Mouse (Mus musculus) intestine, postnatal 0 days (tissue): ENCODE results near the gene Pard3b. TPM values are rescaled to one million over a fixed set of nuclear protein-coding genes. Genes with fewer than 3 reads are reported as not detected.

Experiments
- ATAC-seq: fragments of 200-750 bp; cut with Nextera tagmentation; 2 replicates; pipeline ENCODE4 v1.8.0; 2017; ENCODE audit warnings: mild to moderate bottlenecking, moderate TSS enrichment, moderate library complexity
- H3K27ac ChIP-seq: fragments of 300-500 bp; sonication (generic); 2 replicates; pipeline ENCODE4 v1.5.1; 2014; ENCODE audit warnings: mild to moderate bottlenecking, low read depth, low read length, moderate library complexity
- H3K27me3 ChIP-seq: fragments of 300-500 bp; sonication (generic); replicated peaks from 2 replicates; pipeline ENCODE4 v1.6.1; 2014; ENCODE audit warnings: low read length, mixed read lengths; ENCODE audit not compliant: control insufficient read depth, insufficient read depth
- H3K36me3 ChIP-seq: fragments of 300-500 bp; sonication (generic); 2 replicates; pipeline ENCODE4 v1.6.1; 2014; ENCODE audit warnings: mild to moderate bottlenecking, moderate library complexity; ENCODE audit not compliant: control insufficient read depth, insufficient read depth
- H3K4me1 ChIP-seq: fragments of 300-500 bp; sonication (generic); replicated peaks from 2 replicates; pipeline ENCODE4 v1.6.1; 2014; ENCODE audit warnings: antibody characterized with exemption, low read length, mixed read lengths; ENCODE audit not compliant: control insufficient read depth, insufficient read depth
- H3K4me2 ChIP-seq: fragments of 300-500 bp; sonication (generic); replicated peaks from 2 replicates; pipeline ENCODE4 v1.6.1; 2014; ENCODE audit warnings: low read depth, mild to moderate bottlenecking, moderate library complexity
- H3K4me3 ChIP-seq: fragments of 300-500 bp; sonication (generic); 2 replicates; pipeline ENCODE4 v1.5.1; 2014; ENCODE audit warnings: low read depth, low read length
- H3K9ac ChIP-seq: fragments of 300-500 bp; sonication (generic); 2 replicates; pipeline ENCODE4 v1.6.1; 2014; ENCODE audit warnings: mild to moderate bottlenecking, low read depth, low read length
- H3K9me3 ChIP-seq: fragments of 300-500 bp; sonication (generic); 2 replicates; pipeline ENCODE4 v1.6.1; 2016; ENCODE audit warnings: mixed run types; ENCODE audit not compliant: control insufficient read depth
- CTCF ChIP-seq: sonication (generic); IDR thresholded peaks from 2 replicates; pipeline ENCODE4 v1.5.1; 2016; ENCODE audit warnings: low read depth, mild to moderate bottlenecking, control low read depth, antibody characterized with exemption, moderate library complexity
- WGBS: fragments of 180-500 bp; shearing (Covaris S2); extraction: QIAGEN DNeasy Blood & Tissue Kit; methylation state at CpG from one replicate; pipeline ENCODE4 v1.1.7; 2014; 5-methylcytosine and 5-hydroxymethylcytosine counted together
- polyA plus RNA-seq: library from polyadenylated mRNA; unstranded; fragments of >200 nt; fragmentation: Nextera tagmentation; extraction: Ambion mirVana; gene quantifications from 2 replicates; pipeline ENCODE4 v1.2.1, GENCODE M21; 2015

Pard3b gene
- polyA plus RNA-seq, 1 experiment from 2014 or later, result 17.2 TPM

DNA sequence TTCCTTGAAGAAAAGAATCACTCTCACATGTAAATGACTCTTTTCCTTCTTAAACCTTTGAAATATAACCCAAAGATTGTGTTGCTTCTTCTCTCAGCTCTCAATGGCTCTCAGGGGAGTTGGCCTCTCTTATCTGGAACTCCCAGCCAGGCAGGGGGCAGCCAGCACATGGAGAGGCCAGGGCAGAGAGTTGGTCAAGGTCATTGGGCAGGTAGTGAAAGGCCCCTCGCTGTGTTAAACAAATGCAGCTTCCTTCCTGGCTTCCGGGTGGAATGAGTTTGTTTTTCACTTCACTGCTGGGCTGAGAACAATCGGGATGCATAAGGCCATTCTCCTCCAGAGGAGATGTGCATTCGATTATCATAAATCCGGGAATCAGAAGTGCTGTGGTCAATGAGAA lies 543.0 kb downstream of the Pard3b start:
- Histone ChIP-seq H3K9ac (no peak overlapping the region), H3K4me1 (no peaks in the 10 kb centered on the region), H3K27me3 (no peaks in the 10 kb centered on the region), H3K9me3 (no peaks in the 10 kb centered on the region), H3K27ac (no peak overlapping the region), H3K4me2 (peak overlapping the region; percentile 14; the same call in 1 of the 2 replicates), H3K4me3 (no peak overlapping the region), H3K36me3 (no peaks in the 10 kb centered on the region)
- ATAC-seq, result no peak
- 17% methylated on average over 5 of the region's 5 CpGs for WGBS
- no peak for TF ChIP-seq CTCF

DNA sequence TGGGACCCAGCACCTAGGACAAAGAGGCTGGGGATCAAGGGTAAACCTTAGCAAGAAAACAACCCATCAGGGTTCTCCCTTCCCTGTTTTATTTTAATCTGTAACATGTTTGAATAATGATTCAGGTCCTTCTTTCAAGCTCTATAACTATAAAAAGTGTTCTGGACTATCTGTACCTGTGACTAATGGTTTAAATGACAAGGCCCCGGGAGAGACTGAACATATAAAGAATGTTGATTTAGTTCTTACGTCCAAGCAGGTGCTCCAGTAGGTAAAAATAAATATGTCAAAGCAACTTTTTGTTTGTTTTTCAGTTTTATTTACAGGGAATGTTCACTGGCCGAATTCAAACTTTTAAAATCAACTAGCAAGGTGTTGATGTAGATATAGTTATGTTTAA lies 544.0 kb downstream of the Pard3b start:
- no peaks in the 10 kb centered on the region for H3K27me3 ChIP-seq
- 57% methylated on average over 3 of the region's 3 CpGs for WGBS
- no peak for TF ChIP-seq CTCF
- no peak overlapping the region for H3K4me3 ChIP-seq
- H3K4me2 ChIP-seq, result no peak overlapping the region
- no peaks in the 10 kb centered on the region for H3K4me1 ChIP-seq
- ATAC-seq, result no peak
- H3K9ac ChIP-seq, result no peak overlapping the region
- no peak overlapping the region for H3K27ac ChIP-seq
- no peaks in the 10 kb centered on the region for H3K36me3 ChIP-seq
- no peaks in the 10 kb centered on the region for H3K9me3 ChIP-seq

DNA sequence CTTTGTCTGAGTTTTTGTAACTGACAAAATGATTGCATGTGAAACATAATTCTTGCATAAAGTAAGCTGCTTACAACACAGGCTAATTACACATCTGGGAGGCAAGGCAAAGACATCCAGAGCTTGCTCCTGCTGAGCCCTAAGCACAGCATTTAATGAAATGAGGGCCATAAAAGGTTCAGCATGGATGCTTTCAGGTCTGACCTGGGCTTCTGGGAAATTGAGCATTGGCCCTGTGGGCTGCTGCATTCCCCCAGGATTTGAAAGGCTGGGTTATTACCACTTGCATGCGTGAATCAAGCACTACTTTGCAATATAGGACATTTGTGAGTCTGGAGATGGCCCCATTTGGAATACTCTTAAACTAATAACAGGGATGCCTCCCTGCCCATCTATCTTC lies 552.2 kb downstream of the Pard3b start:
- no peak overlapping the region for H3K9ac ChIP-seq
- H3K4me3 ChIP-seq, result no peak overlapping the region
- H3K27me3 ChIP-seq, result no peaks in the 10 kb centered on the region
- no peak for TF ChIP-seq CTCF
- ATAC-seq, result no peak
- H3K4me1 ChIP-seq, result no peaks in the 10 kb centered on the region
- no peaks in the 10 kb centered on the region for H3K36me3 ChIP-seq
- no peak overlapping the region for H3K4me2 ChIP-seq
- H3K27ac ChIP-seq, result no peak overlapping the region
- H3K9me3 ChIP-seq, result no peaks in the 10 kb centered on the region
- 82% methylated on average over 1 of the region's 1 CpGs for WGBS

DNA sequence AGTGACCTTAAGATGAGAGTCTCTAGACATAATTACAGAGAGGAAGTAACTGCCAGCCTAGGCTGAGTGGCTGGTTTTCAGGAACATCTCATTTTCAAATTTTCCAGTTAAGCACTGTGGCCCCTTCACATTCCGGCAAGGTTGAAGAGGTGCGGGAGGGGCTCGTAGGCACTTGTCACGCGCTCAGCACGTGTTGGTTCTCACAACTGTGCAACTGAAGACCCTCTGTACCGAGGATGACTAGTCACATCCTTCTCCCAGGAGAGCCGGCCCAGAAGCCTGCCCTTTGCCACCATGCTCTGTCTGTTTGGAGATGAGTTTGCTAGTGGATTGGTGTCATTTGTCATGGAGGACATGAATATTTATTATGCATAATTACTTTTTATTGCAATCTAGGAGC lies 558.9 kb downstream of the Pard3b start:
- Histone ChIP-seq H3K4me2 (no peak overlapping the region), H3K4me3 (no peak overlapping the region), H3K9ac (no peak overlapping the region), H3K36me3 (no peaks in the 10 kb centered on the region), H3K4me1 (no peaks in the 10 kb centered on the region), H3K9me3 (no peaks in the 10 kb centered on the region), H3K27me3 (no peaks in the 10 kb centered on the region), H3K27ac (no peak overlapping the region)
- WGBS, result 77% methylated on average over 8 of the region's 8 CpGs
- ATAC-seq, result no peak
- TF ChIP-seq CTCF, result no peak

DNA sequence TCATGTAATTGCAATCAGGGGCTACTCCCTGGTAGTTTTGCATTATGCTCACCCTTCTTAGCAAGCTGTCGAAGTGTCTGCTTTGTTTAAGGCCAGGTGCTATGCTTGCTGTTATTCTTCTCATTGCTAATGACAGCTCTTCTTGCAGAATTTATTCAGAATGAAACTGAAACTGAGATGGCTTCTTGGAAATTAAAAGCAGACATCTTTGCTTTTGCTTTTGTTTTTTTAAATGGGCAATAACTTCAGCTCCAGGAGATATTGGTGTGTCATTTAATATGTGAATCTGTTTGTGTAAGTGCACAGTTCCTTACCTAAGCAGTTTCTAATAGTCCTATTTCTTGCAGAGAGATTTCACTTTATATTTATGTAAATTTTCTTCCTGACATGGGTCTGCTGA lies 562.3 kb downstream of the Pard3b start:
- H3K36me3 ChIP-seq, result no peaks in the 10 kb centered on the region
- 72% methylated on average over 1 of the region's 1 CpGs for WGBS
- no peak for ATAC-seq
- H3K4me1 ChIP-seq, result no peaks in the 10 kb centered on the region
- no peaks in the 10 kb centered on the region for H3K9me3 ChIP-seq
- H3K27me3 ChIP-seq, result no peaks in the 10 kb centered on the region
- no peak overlapping the region for H3K4me2 ChIP-seq
- H3K9ac ChIP-seq, result no peak overlapping the region
- TF ChIP-seq CTCF, result no peak
- H3K27ac ChIP-seq, result no peak overlapping the region
- no peak overlapping the region for H3K4me3 ChIP-seq

DNA sequence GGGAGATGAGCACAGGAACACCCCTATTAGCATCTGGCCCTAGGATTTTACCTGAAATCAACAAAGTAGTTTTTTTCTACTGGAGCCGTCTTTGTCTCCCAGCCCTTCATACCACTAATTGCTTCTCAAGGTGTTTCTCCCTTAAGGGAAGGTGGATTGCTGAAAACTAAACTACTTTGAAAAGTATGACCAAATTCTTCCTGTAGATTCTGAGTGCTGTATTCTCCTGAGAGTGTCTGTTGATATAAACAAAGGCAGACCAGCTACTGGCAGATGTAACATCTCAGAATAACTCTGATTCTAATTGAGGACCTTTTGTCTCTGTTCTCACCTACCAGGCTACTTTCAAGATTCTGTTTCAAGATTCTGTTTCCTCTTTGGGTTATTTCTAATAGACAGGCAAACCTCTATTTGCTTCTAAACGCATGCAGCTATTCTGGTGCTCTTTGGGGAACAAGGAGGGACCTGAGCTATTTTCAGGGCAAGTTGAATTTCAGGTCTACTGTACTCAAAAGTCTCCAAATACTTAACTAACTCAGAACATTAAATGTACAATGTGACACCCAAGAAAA lies 563.1 kb downstream of the Pard3b start:
- no peak overlapping the region for H3K4me3 ChIP-seq
- no peaks in the 10 kb centered on the region for H3K36me3 ChIP-seq
- no peak for TF ChIP-seq CTCF
- no peaks in the 10 kb centered on the region for H3K27me3 ChIP-seq
- no peaks in the 10 kb centered on the region for H3K9me3 ChIP-seq
- WGBS, result 43% methylated on average over 2 of the region's 2 CpGs
- no peak for ATAC-seq
- H3K4me1 ChIP-seq, result no peaks in the 10 kb centered on the region
- H3K9ac ChIP-seq, result no peak overlapping the region
- H3K4me2 ChIP-seq, result no peak overlapping the region
- H3K27ac ChIP-seq, result no peak overlapping the region

DNA sequence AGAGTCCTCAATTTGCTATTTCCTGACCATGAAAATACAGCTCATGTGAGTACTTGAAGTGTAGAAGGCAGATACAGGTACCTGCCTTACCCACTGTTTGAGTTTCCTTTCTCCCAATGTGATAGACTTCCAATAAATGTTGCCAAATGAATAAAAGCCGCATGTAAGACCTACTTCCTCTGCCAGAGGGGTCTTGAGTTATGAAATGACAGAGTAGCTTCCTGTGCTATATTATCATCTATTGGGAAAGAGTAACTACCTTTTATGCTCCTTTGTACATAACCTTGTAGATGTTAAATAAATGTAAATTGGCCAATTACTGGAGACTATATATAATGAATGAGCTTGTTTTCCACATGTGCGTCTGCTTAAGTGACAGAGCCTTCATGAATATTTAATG lies 574.7 kb downstream of the Pard3b start:
- ATAC-seq, result no peak
- Histone ChIP-seq H3K27ac (no peak overlapping the region), H3K4me1 (no peaks in the 10 kb centered on the region), H3K4me2 (no peak overlapping the region), H3K27me3 (no peaks in the 10 kb centered on the region), H3K9me3 (no peaks in the 10 kb centered on the region), H3K36me3 (peaks cover 2% of the 10 kb centered on the region; the same call in 1 of the 2 replicates), H3K9ac (no peak overlapping the region), H3K4me3 (no peak overlapping the region)
- TF ChIP-seq CTCF, result no peak
- 93% methylated on average over 2 of the region's 2 CpGs for WGBS
